Mouse (Mus musculus) lung, adult 18-20 months (tissue): ENCODE measurements around the gene Ica1.

Source experiments
- DNase-seq, 2 experiments: peaks; one replicate each; pipeline ENCODE4 v3.0.0; 2022; ENCODE audit warnings: mixed read lengths in 2 of 2

The Ica1 gene

GRCm38 (mm10) chr6:8741659-8742058 lies 36.6 kb downstream of the Ica1 start:
- DNase-seq, result no peak

DNA sequence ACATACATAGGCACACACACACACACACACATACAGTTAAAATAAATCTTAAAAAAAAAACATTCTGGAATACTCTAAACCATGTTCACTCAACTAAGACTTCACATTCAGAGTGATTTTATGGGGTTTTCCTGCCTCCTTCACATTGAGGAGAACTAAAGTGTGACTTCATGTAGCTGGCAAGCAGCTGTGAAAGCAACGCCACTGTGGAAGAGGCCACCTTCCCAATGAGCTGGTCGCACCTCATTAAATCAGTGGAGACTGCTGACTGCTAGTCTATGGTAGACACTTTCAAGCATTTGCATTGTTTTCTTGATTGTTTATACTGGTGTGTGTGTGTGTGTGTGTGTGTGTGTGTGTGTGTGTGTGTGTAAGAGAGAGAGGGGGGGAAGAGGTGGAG lies 38.2 kb downstream of the Ica1 start:
- no peak for DNase-seq

DNA sequence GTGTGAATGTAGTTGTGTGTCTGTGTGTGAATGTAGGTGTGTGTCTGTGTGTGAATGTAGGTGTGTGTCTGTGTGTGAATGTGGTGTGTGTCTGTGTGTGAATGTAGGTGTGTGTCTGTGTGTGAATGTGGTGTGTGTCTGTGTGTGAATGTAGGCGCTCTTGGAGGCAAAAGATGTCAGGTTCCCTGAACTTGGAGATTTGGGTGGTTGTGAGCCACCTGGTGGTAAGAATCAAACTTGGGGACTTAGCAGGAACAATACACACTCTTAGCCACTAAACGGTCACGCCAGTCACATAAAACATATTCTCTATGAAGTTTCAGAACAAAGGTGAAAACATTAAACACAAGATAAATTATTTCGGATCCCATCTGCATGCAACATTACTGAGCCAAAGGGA lies 39.9 kb downstream of the Ica1 start:
- DNase-seq, result no peak

GRCm38 (mm10) chr6:8736493-8736820 lies 41.8 kb downstream of the Ica1 start:
- DNase-seq, result no peak

- peak; percentile 55 to 57 for DNase-seq
Measured at GRCm38 (mm10) chr6:8735657-8736492, 42.4 kb downstream of the Ica1 start.

GRCm38 (mm10) chr6:8735044-8735443 lies 43.2 kb downstream of the Ica1 start:
- DNase-seq, result no peak

GRCm38 (mm10) chr6:8732492-8732891 lies 45.8 kb downstream of the Ica1 start:
- no peak for DNase-seq

DNA sequence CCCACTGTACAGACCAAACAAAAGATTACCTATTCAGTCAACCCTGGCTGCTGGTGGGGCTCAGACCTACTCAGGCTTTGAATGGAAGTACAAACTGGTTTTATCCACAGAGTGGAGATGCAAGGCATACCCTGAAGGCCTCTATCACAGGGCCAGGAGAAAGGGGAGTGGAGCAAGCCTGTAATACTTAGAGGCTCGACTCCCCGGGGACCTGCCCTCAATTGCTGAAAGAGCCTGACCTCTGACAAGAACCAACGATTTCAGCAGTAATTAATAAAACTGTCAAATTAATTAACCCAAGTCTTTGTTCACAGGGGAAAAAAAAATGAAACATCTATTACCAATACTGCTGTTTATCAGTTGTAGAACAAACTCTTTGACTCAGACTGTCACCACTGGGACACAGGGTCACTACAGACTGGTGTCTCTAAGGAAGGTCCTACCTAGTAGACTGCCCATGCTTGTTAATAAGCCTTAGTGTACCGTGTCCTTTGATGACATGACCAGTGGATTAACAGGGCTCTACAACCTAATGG lies 46.6 kb downstream of the Ica1 start:
- DNase-seq, result no peak

DNA sequence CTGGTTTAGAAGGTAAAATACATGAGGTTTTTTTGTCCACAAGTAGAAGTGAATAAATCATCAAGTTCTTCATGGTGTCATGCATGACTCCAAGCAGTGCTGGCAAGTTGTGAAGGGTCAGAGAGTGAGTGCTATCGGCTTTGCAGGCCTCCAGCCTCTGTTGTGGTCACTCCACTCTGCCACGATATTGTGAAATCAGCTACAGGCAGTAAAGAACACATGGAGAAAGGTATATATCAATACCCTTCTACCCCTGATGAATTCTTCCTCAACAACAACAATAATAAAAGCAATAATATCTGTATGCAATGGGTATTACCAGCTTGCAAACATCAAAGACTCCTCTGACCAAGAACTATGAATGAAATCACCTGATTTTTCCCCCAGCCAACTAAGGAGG lies 47.9 kb downstream of the Ica1 start:
- no peak for DNase-seq

DNA sequence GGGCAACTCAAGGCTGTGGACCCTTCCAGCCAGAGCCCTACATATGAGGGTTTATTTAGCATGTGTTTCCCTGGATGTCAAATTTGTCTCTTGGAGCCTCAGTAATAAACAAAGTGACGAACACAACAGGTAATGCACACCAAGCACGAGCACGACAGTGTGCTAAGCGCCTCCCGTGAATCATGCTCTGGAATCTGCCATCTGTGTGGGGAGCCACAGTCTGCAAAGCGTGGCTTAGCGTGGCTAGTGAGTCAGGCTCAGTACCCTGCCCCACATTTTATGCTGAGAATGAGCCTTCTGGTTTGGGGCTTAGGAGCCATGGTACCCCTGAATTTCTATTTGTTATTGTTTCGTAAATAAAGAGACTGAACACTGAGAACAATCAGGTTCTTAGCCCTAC lies 50.5 kb downstream of the Ica1 start:
- DNase-seq, result no peak

- DNase-seq, result no peak
Measured at GRCm38 (mm10) chr6:8725610-8726009, 52.7 kb downstream of the Ica1 start.

DNA sequence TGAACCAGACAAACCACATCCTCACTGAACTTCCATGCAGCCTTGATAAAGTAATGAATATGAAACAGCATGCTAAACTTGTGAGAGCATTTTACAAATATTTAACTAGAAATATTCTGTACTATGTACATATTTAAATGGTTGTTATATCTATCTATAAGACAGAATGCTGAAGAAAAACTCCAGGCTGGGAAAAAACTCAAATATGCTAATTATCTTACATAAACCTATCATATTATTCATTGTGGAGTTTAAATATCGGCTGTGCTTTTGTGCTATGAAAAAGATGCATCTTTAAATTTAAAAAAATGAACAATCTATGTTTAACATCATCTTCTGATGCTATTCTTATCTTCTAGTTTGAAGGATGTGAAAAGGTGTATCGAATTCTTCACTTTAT lies 58.6 kb downstream of the Ica1 start:
- DNase-seq, result no peak

GRCm38 (mm10) chr6:8717967-8718366 lies 60.3 kb downstream of the Ica1 start:
- DNase-seq, result no peak

DNA sequence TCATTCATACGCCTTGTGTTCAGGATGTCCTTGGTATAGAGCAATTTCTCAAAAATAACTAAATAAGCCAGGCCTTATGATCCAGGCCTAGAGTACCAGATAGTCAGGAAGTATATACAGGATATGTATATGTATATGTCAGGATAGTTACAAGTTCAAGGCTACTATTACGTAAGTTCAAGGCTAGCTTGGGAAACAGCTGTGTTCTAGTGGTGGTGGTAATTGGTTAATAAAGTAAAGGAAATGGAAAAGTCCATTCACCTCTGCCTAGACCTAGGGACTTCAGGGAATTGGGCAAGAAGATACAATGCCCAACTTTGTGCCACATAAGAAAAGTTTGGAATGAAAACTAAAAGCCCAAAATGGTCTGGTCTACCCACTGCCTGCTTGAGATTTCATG lies 61.7 kb downstream of the Ica1 start:
- no peak for DNase-seq

GRCm38 (mm10) chr6:8711246-8711645 lies 67.0 kb downstream of the Ica1 start:
- DNase-seq, result no peak

DNA sequence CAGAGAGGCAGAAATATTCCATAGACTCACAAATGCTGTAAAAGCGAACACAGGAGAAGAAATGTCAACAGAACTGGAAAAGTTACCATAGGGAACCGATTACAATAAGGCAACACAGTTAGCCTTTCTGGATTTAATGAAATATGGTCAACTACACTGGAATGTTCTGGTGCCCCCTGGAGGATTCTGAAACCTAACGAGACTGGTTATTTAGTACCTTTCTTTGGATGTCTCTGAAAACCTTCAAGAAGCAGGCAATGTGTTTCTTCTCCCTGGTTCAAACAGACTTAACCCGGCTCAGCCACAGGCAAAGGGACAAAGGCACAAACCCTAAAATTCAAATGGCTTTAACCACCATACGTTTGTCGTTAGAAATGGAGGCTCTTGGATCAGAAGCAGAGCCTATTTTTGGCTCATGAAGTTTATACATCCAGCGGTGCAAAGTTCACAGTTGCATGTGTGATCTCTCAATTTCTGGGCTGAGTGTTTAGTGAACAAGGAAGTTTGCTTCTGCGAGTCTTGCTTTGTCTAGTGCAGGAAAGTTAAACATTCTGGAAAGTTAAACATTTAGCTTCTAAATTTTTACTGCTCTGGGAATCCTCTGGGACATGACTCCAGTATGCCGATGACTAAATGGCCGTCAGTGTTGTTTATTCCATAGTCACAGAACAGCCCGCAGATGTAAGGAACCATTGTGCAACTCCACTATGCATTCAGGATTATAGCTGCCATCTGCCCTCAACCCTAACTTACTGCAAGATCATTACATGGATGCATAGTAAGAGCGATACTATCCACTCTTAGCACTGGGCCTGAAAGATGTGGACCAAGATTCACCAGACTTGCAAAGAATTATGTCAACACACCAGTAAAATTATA lies 83.4 kb downstream of the Ica1 start:
- DNase-seq, result peak in 1 of 2 experiments; percentile 18

GRCm38 (mm10) chr6:8693926-8694635 lies 84.2 kb downstream of the Ica1 start:
- DNase-seq, result no peak

DNA sequence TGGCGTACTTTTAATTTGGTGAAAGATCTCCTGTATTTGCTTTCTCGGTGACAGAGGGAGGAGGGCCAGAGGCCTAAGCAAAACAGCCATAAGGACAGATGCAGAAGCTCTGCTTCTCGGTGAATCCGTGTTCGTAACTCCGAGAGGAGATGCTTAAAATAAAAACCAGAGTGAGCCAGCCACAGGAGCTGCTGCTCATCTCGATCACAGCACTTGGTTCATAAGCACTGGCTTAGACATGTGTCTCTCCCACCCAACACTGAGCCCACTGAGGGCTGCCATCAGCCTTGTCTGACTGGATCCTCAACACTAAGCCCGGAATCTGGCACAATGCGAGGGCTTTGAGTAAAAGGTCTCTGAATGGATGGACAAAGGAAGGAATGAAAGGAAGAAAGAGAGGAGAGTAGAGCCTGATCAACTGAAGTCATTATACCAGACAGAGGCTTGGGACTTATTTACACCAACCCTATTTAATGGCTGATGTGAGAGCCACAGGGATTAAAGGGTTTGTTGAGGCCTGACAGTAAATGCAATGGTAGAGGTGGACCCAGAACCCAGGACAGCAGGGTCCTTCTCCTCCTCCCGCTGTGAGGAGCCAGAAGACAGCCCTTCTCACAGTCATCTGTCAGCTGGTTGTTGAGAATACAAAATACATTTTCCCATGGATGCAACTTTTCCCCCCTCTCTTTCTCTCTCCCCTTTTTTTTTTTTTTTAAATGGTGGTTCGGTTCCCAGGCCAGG lies 85.0 kb downstream of the Ica1 start:
- no peak for DNase-seq

DNA sequence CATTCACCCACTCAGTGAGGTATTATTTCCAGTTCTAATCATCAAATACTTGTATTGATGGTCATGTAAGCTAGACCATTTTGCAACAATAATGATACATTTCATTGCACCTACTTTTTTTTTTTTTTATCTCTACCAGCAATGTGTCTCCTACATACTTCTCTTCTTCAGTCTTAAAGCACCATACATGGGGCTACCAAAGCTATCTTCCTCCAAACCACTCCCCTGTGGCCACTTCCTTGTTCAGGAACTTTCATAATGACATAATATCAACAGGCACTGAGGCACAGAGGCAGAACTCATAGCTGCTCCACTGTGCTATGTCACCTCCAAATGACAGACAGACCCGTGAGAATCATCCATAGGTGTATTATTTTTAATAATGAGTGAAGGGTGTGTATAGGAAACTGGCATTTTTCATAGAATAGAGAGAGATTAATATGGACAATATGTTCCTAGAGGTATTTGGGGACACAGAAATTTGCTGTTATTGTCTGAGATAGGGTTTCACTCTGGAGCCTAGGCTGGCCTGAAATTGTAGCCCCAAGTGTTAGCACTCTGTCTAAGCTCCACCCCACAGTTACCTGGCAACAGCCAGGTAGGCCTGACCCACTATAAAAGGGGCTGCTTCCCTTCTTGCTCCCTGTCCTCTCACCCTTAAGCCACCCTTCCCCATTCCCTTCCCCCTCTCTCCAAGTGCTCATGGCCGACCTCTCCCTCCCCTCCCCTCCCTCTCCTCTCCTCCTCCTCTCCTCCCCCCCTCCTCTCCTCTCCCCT lies 86.9 kb downstream of the Ica1 start:
- peak in 1 of 2 experiments; percentile 7 for DNase-seq

DNA sequence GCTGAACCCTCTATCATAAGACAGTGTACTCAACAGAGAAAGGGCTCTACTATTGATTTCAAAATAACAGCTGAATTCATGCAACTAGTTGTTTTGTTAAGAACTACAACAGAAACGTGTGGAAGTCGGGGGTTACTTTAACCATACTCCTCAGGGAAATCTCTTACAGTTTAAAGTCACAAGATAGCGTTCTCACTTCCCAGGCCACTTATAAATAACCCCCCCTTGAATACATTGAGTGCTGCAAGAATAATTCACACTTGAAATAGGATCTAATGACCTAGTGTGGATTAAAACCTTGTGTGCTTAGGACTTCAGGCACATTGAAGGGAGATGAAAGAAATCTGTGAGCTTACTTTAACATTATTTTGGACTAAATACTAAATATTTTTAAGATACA lies 87.8 kb downstream of the Ica1 start:
- DNase-seq, result no peak
